ENCODE assay signal across 8 mouse cellular contexts in genomic region chr7:45460377-45460776, GRCm38 (mm10). TPM values are rescaled to one million over a fixed set of nuclear protein-coding genes. Genes with fewer than 3 reads are reported as not detected.
DNase-seq lines count a peak whose midpoint lies in the region; ATAC-seq and TF ChIP-seq lines count a peak whose summit lies in the region.

No protein-coding gene starts in this region.

- no peaks in the 10 kb centered on the region for H3K9me3 ChIP-seq in G1E (replicated peaks)
- no peaks in the 10 kb centered on the region for H3K9me3 ChIP-seq in heart, embryonic 15.5 days (replicated peaks)
- no peaks in the 10 kb centered on the region for H3K9me3 ChIP-seq in limb, embryonic 11.5 days (ENCODE audit: control insufficient read depth, low read length)
- H3K9me3 ChIP-seq in stomach, embryonic 14.5 days (ENCODE audit: control insufficient read depth, low read depth, low read length) = no peaks in the 10 kb centered on the region

- H3K4me1 ChIP-seq in cerebellum, adult 2 months (ENCODE audit: control insufficient read depth, insufficient read depth, low read length) = peaks cover 11% of the 10 kb centered on the region
- H3K4me1 ChIP-seq in G1E (ENCODE audit: insufficient read depth, low read depth, low read length) = peaks cover 69% of the 10 kb centered on the region
- H3K4me1 ChIP-seq in heart, embryonic 15.5 days (replicated peaks) = peaks cover 47% of the 10 kb centered on the region
- H3K4me1 ChIP-seq in limb, embryonic 11.5 days (ENCODE audit: control insufficient read depth, insufficient read depth, low read length) = peaks cover 23% of the 10 kb centered on the region
- H3K4me1 ChIP-seq in stomach, embryonic 14.5 days (ENCODE audit: control insufficient read depth, insufficient read depth, low read length) = peaks cover 29% of the 10 kb centered on the region

- H3K36me3 ChIP-seq in G1E (replicated peaks) = peaks cover 88% of the 10 kb centered on the region
- peaks cover 48% of the 10 kb centered on the region for H3K36me3 ChIP-seq in heart, embryonic 15.5 days
- H3K36me3 ChIP-seq in limb, embryonic 11.5 days (ENCODE audit: control insufficient read depth, insufficient read depth, low read length) = peaks cover 25% of the 10 kb centered on the region
- H3K36me3 ChIP-seq in stomach, embryonic 14.5 days (ENCODE audit: control insufficient read depth, insufficient read depth, low read length) = peaks cover 27% of the 10 kb centered on the region

- no peak for ATAC-seq in G1E (ENCODE audit: extremely low read depth, insufficient number of reproducible peaks, low FRiP score, poor library complexity, severe bottlenecking)
- ATAC-seq in heart, embryonic 15.5 days (replicated peaks; ENCODE audit: insufficient number of reproducible peaks, insufficient read depth, low FRiP score, low read depth) = no peak
- ATAC-seq in limb, embryonic 11.5 days (ENCODE audit: insufficient number of reproducible peaks, low FRiP score, low TSS enrichment, low read depth) = no peak
- no peak for ATAC-seq in stomach, embryonic 14.5 days (ENCODE audit: insufficient number of reproducible peaks, insufficient read depth, low FRiP score, low read depth)

- peak overlapping the region; percentile 76 for H3K4me2 ChIP-seq in heart, embryonic 15.5 days
- H3K4me2 ChIP-seq in limb, embryonic 11.5 days (ENCODE audit: low read depth, severe bottlenecking) = peak overlapping the region; percentile 45
- H3K4me2 ChIP-seq in stomach, embryonic 14.5 days (replicated peaks; ENCODE audit: low read depth, low read length) = peak overlapping the region; percentile 41

- peak overlapping the region; percentile 27 for H3K4me3 ChIP-seq in cerebellum, adult 2 months (replicated peaks; ENCODE audit: insufficient read depth, low read depth, low read length)
- H3K4me3 ChIP-seq in G1E (ENCODE audit: low read depth, low read length) = peak overlapping the region; percentile 87; the same call in 1 of the 2 replicates
- peak overlapping the region; percentile 72 for H3K4me3 ChIP-seq in heart, embryonic 15.5 days
- peak overlapping the region; percentile 73 for H3K4me3 ChIP-seq in limb, embryonic 11.5 days (ENCODE audit: low read depth, low read length)
- H3K4me3 ChIP-seq in stomach, embryonic 14.5 days (ENCODE audit: low read depth, low read length) = peak overlapping the region; percentile 81

- no peak for TF ChIP-seq POLR2A in cerebellum, adult 2 months (IDR thresholded peaks at IDR 0.05; ENCODE audit: borderline replicate concordance, insufficient read depth, low read length)

- H3K9ac ChIP-seq in heart, embryonic 15.5 days = peak overlapping the region; percentile 24; the same call in 1 of the 2 replicates
- H3K9ac ChIP-seq in limb, embryonic 11.5 days (ENCODE audit: low read length) = peak overlapping the region; percentile 53
- H3K9ac ChIP-seq in stomach, embryonic 14.5 days (replicated peaks; ENCODE audit: low read depth, low read length) = no peak overlapping the region; the same call in 1 of the 2 replicates

- H3K27ac ChIP-seq in cerebellum, adult 2 months (ENCODE audit: insufficient read depth, low read length) = peak overlapping the region; percentile 89
- peak overlapping the region; percentile 79 for H3K27ac ChIP-seq in heart, embryonic 15.5 days
- H3K27ac ChIP-seq in limb, embryonic 11.5 days (replicated peaks; ENCODE audit: low read depth, low read length) = no peak overlapping the region
- peak overlapping the region; percentile 75 for H3K27ac ChIP-seq in stomach, embryonic 14.5 days (ENCODE audit: low read length)

- no peak for TF ChIP-seq CTCF in cerebellum, adult 2 months (IDR thresholded peaks at IDR 0.05; ENCODE audit: borderline replicate concordance, insufficient read depth, low read depth, low read length)
- no peak for TF ChIP-seq CTCF in G1E (IDR thresholded peaks at IDR 0.05; ENCODE audit: low read depth, low read length)

- no peak for DNase-seq in cerebellum, adult 2 months
- no peak for DNase-seq in cerebellum, adult 18-20 months
- no peak for DNase-seq in G1E (ENCODE audit: low spot score)
- DNase-seq in limb, embryonic 11.5 days (ENCODE audit: low spot score) = no peak
- no peak for DNase-seq in yolk sac, embryonic 10.5 days (ENCODE audit: low spot score)
- DNase-seq in adrenal gland, adult 2 months = no peak

- H3K27me3 ChIP-seq in cerebellum, adult 2 months (ENCODE audit: control insufficient read depth, insufficient read depth, low read length) = no peaks in the 10 kb centered on the region
- H3K27me3 ChIP-seq in G1E (ENCODE audit: insufficient read depth, low read length) = no peaks in the 10 kb centered on the region
- H3K27me3 ChIP-seq in heart, embryonic 15.5 days = no peaks in the 10 kb centered on the region
- H3K27me3 ChIP-seq in limb, embryonic 11.5 days (ENCODE audit: control insufficient read depth, insufficient read depth, low read length) = no peaks in the 10 kb centered on the region
- no peaks in the 10 kb centered on the region for H3K27me3 ChIP-seq in stomach, embryonic 14.5 days (ENCODE audit: control insufficient read depth, insufficient read depth, low read length)

- WGBS in cerebellum, adult 2 months = 58% methylated on average over 7 of the region's 7 CpGs
- WGBS in heart, embryonic 15.5 days = 63% methylated on average over 7 of the region's 7 CpGs
- WGBS in limb, embryonic 11.5 days = 77% methylated on average over 7 of the region's 7 CpGs
- 70% methylated on average over 7 of the region's 7 CpGs for WGBS in stomach, embryonic 14.5 days

RNA-seq across cellular contexts. Expression of gene Ftl1, which starts 0.7 kb away (rescaled TPM):
- 463 and 480 TPM in 2 replicates for polyA plus RNA-seq in cerebellum, adult 2 months (2012; rRNA removed)
- total RNA-seq in G1E (2014; fragmentation: Nextera tagmentation) = 2,893 and 3,214 TPM in 2 replicates
- total RNA-seq in G1E (2017) = 4,307 and 4,361 TPM in 2 replicates
- polyA plus RNA-seq in G1E (2012) = 6,399 and 6,975 TPM in 2 replicates
- polyA plus RNA-seq in heart, embryonic 15.5 days (2015; fragmentation: Nextera tagmentation; extraction: Ambion mirVana) = 3,328 and 3,965 TPM in 2 replicates
- 4,688 and 5,046 TPM in 2 replicates for polyA plus RNA-seq in limb, embryonic 11.5 days (2014; fragmentation: Nextera tagmentation; extraction: Ambion mirVana)
- 4,275 and 4,681 TPM in 2 replicates for polyA plus RNA-seq in stomach, embryonic 14.5 days (2014; fragmentation: Nextera tagmentation; extraction: Ambion mirVana)
- 1,000 to 10,000 TPM; 1,338 to 1,480 TPM for total RNA-seq in adrenal gland, adult 2 months (2021)
- 7,024 and 7,397 TPM in 2 replicates for polyA plus RNA-seq in adrenal gland, adult 2 months (2012; rRNA removed)

RNA-seq across cellular contexts. Expression of gene Bax, which starts 6.3 kb away (rescaled TPM):
- 102 and 103 TPM in 2 replicates for polyA plus RNA-seq in cerebellum, adult 2 months (2012; rRNA removed)
- total RNA-seq in G1E (2014; fragmentation: Nextera tagmentation) (68.8 and 93.1 TPM in 2 replicates), G1E (2017) (87.2 and 97.2 TPM in 2 replicates)
- polyA plus RNA-seq in G1E (2012) = 287 and 342 TPM in 2 replicates
- 107 and 112 TPM in 2 replicates for polyA plus RNA-seq in heart, embryonic 15.5 days (2015; fragmentation: Nextera tagmentation; extraction: Ambion mirVana)
- polyA plus RNA-seq in limb, embryonic 11.5 days (2014; fragmentation: Nextera tagmentation; extraction: Ambion mirVana) = 186 and 191 TPM in 2 replicates
- polyA plus RNA-seq in stomach, embryonic 14.5 days (2014; fragmentation: Nextera tagmentation; extraction: Ambion mirVana) = 67.1 and 83.9 TPM in 2 replicates
- total RNA-seq in adrenal gland, adult 2 months (2021) = 10 to 100 TPM; 52.5 to 60.6 TPM
- 148 and 158 TPM in 2 replicates for polyA plus RNA-seq in adrenal gland, adult 2 months (2012; rRNA removed)

RNA-seq across cellular contexts. Expression of gene Tulp2, which starts 21.3 kb away (rescaled TPM):
- polyA plus RNA-seq in cerebellum, adult 2 months (2012; rRNA removed) = 0.10 TPM in 1 of 2 replicates, not detected in the other
- 0.98 and 1.1 TPM in 2 replicates for total RNA-seq in G1E (2014; fragmentation: Nextera tagmentation)
- 0.23 and 0.49 TPM in 2 replicates for total RNA-seq in G1E (2017)
- polyA plus RNA-seq in G1E (2012) = 1.0 and 1.7 TPM in 2 replicates
- 0.28 and 1.3 TPM in 2 replicates for polyA plus RNA-seq in heart, embryonic 15.5 days (2015; fragmentation: Nextera tagmentation; extraction: Ambion mirVana)
- polyA plus RNA-seq in limb, embryonic 11.5 days (2014; fragmentation: Nextera tagmentation; extraction: Ambion mirVana) = 1.1 and 1.5 TPM in 2 replicates
- 1.7 and 2.9 TPM in 2 replicates for polyA plus RNA-seq in stomach, embryonic 14.5 days (2014; fragmentation: Nextera tagmentation; extraction: Ambion mirVana)
- total RNA-seq in adrenal gland, adult 2 months (2021) = under 1 TPM; 0.41 to 0.75 TPM
- 0.44 and 0.64 TPM in 2 replicates for polyA plus RNA-seq in adrenal gland, adult 2 months (2012; rRNA removed)

RNA-seq across cellular contexts. Expression of gene Ruvbl2, which starts 22.5 kb away (rescaled TPM):
- 56.8 TPM in 2 replicates for polyA plus RNA-seq in cerebellum, adult 2 months (2012; rRNA removed)
- 255 and 345 TPM in 2 replicates for total RNA-seq in G1E (2014; fragmentation: Nextera tagmentation)
- 139 and 167 TPM in 2 replicates for total RNA-seq in G1E (2017)
- polyA plus RNA-seq in G1E (2012) = 639 and 877 TPM in 2 replicates
- 65.0 and 82.1 TPM in 2 replicates for polyA plus RNA-seq in heart, embryonic 15.5 days (2015; fragmentation: Nextera tagmentation; extraction: Ambion mirVana)
- polyA plus RNA-seq in limb, embryonic 11.5 days (2014; fragmentation: Nextera tagmentation; extraction: Ambion mirVana) = 184 and 187 TPM in 2 replicates
- 132 and 135 TPM in 2 replicates for polyA plus RNA-seq in stomach, embryonic 14.5 days (2014; fragmentation: Nextera tagmentation; extraction: Ambion mirVana)
- 10 to 100 TPM; 38.2 to 52.3 TPM for total RNA-seq in adrenal gland, adult 2 months (2021)
- 70.2 and 89.3 TPM in 2 replicates for polyA plus RNA-seq in adrenal gland, adult 2 months (2012; rRNA removed)

RNA-seq across cellular contexts. Expression of gene Gys1, which starts 25.7 kb away (rescaled TPM):
- 24.4 and 24.8 TPM in 2 replicates for polyA plus RNA-seq in cerebellum, adult 2 months (2012; rRNA removed)
- total RNA-seq in G1E (2014; fragmentation: Nextera tagmentation) (39.4 and 44.8 TPM in 2 replicates), G1E (2017) (18.8 and 22.1 TPM in 2 replicates)
- 34.3 and 36.7 TPM in 2 replicates for polyA plus RNA-seq in G1E (2012)
- 111 and 113 TPM in 2 replicates for polyA plus RNA-seq in heart, embryonic 15.5 days (2015; fragmentation: Nextera tagmentation; extraction: Ambion mirVana)
- 39.1 and 41.8 TPM in 2 replicates for polyA plus RNA-seq in limb, embryonic 11.5 days (2014; fragmentation: Nextera tagmentation; extraction: Ambion mirVana)
- 32.7 and 35.3 TPM in 2 replicates for polyA plus RNA-seq in stomach, embryonic 14.5 days (2014; fragmentation: Nextera tagmentation; extraction: Ambion mirVana)
- total RNA-seq in adrenal gland, adult 2 months (2021) = 10 to 100 TPM; 46.4 to 57.6 TPM
- 64.0 and 82.1 TPM in 2 replicates for polyA plus RNA-seq in adrenal gland, adult 2 months (2012; rRNA removed)

Comparison
In these comparisons a context has a peak if more than half of its experiments do, and no peak if none do; other contexts are left out.
1. H3K4me3 ChIP-seq: peak in every context shown above with its lines; median percentile 87 in G1E; 81 in stomach, embryonic 14.5 days; 73 in limb, embryonic 11.5 days; 72 in heart, embryonic 15.5 days; 27 in cerebellum, adult 2 months.